18 mouse cellular contexts compared by ENCODE assay signal in genomic region chr15:98131451-98131850, GRCm38 (mm10). TPM values are rescaled to one million over a fixed set of nuclear protein-coding genes. Genes with fewer than 3 reads are reported as not detected.
"Had no signal": no experiment of that assay in that cellular context is flagged by ENCODE, and none has a peak within 500 bp of the region (broad histone marks: within the 10 kb centered on the region; RNA-seq: fewer than 3 reads in every experiment).

No protein-coding gene starts in this region.

- ATAC-seq: intestine, postnatal 0 days; midbrain, embryonic 13.5 days; midbrain, embryonic 16.5 days had no signal

- H3K4me2 ChIP-seq: kidney, embryonic 15.5 days; liver, embryonic 13.5 days; lung, embryonic 14.5 days; midbrain, embryonic 13.5 days; neural tube, embryonic 13.5 days had no signal

- H3K9me3 ChIP-seq: kidney, embryonic 15.5 days; liver, embryonic 13.5 days; megakaryocyte, embryonic 14.5 days; midbrain, embryonic 10.5 days; midbrain, embryonic 13.5 days; neural tube, embryonic 13.5 days had no signal

- H3K4me3 ChIP-seq: kidney, embryonic 15.5 days; liver, embryonic 13.5 days; megakaryocyte, embryonic 14.5 days; midbrain, embryonic 10.5 days; midbrain, embryonic 13.5 days; myocyte; neural tube, embryonic 13.5 days had no signal

- H3K27me3 ChIP-seq: kidney, embryonic 15.5 days; liver, embryonic 13.5 days; megakaryocyte, embryonic 14.5 days; midbrain, embryonic 13.5 days; neural tube, embryonic 13.5 days had no signal

- DNase-seq: kidney, adult 2 months; kidney, postnatal 10 days; kidney, postnatal 4 days; liver, embryonic 13.5 days; right cerebral cortex, postnatal 4 days; thymus, postnatal 25 days had no signal

- H3K27ac ChIP-seq: kidney, embryonic 15.5 days; liver, embryonic 13.5 days; midbrain, embryonic 10.5 days; midbrain, embryonic 13.5 days; neural tube, embryonic 13.5 days had no signal

- H3K4me1 ChIP-seq: liver, embryonic 13.5 days; midbrain, embryonic 10.5 days; midbrain, embryonic 13.5 days; neural tube, embryonic 13.5 days had no signal

- H3K9ac ChIP-seq: kidney, embryonic 15.5 days; liver, embryonic 13.5 days; lung, embryonic 14.5 days; midbrain, embryonic 13.5 days; neural tube, embryonic 13.5 days had no signal

RNA-seq across cellular contexts. Expression of gene Ccdc184, which starts 35.5 kb away (rescaled TPM):
- total RNA-seq: liver, adult 2 months; monocyte, adult 5-6 weeks; neutrophil, adult 5-6 weeks had no signal
- polyA plus RNA-seq: liver, adult 2 months; lung, embryonic 14.5 days had no signal
